Mouse (Mus musculus): ENCODE measurements around the gene Tmcc3. TPM values are rescaled to one million over a fixed set of nuclear protein-coding genes. Genes with fewer than 3 reads are reported as not detected.
A peak's percentile ranks its signal among the peaks of the same experiment; 100 is the strongest.

Tmcc3 gene
- total RNA-seq, 2 experiments from 2014 or later = 0.45 to 1.3 TPM

DNA sequence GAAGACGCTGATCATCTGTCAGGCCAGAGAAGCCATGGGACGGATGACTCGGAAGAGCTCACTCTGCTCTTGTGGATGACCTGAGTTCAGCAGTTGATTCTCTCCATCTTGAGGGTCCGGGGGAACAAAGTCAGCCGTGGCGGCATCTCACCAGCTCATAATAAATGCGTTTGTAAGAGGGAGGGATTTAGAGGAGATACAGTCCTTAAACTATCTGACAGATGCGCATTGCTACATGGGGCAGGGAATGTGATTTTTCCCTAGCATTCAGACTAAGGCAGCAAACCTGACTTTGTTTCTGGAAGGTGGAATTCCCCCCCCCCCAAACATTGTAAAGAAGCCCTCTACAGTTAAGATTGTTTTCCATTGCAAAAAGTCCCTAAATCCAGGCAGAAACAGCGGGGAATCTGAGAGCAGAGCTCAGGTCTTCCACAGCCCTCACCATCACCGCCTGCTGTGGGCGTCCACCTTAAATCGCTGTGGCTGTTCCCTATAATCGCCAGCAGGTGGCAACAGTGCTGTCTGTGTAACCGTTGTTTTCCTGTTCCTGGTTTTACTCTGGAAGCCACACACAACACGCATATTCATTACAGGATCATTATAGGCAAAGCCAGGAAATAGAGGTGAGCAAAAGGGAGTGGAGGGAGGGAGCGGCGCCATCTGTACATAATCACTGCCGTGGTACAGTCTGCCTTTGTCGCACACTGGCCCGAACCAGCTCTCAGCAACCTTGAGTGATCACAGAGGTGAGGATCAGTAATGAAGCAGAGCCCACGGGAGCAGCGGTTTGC, 96.8 kb downstream of the Tmcc3 start:
- ATAC-seq (replicated peaks; ENCODE audit: low FRiP score, poor library complexity, severe bottlenecking) = 0 out of 2 replicates have a peak, but pooled peaks have one; percentile 42

GRCm38 (mm10) chr10:94409661-94410060, 97.9 kb downstream of the Tmcc3 start:
- no peak for ATAC-seq (replicated peaks; ENCODE audit: low FRiP score, poor library complexity, severe bottlenecking)

DNA sequence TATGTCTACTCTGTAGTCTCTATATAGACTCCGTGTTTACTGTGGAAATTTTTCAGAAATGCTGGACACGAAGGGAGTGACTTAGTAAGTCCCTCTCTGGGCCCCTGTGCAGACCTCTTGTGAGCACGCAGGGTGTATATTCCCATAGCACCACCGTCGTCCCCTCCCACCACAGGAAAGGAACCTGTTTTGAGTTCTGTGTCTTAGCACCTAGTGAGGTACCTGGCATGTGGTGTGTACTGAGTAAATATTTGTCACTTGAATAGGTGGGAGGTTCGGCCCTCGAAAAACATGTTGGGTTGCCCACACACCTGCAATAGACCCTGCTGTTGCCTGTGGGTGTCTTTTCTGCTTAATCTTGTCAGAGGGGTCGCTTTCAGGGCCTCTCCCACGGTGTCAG, 99.8 kb downstream of the Tmcc3 start:
- ATAC-seq (replicated peaks; ENCODE audit: low FRiP score, poor library complexity, severe bottlenecking) = no peak

- ATAC-seq (replicated peaks; ENCODE audit: low FRiP score, poor library complexity, severe bottlenecking) = no peak
Observed at GRCm38 (mm10) chr10:94413770-94414651, 102.3 kb downstream of the Tmcc3 start.

DNA sequence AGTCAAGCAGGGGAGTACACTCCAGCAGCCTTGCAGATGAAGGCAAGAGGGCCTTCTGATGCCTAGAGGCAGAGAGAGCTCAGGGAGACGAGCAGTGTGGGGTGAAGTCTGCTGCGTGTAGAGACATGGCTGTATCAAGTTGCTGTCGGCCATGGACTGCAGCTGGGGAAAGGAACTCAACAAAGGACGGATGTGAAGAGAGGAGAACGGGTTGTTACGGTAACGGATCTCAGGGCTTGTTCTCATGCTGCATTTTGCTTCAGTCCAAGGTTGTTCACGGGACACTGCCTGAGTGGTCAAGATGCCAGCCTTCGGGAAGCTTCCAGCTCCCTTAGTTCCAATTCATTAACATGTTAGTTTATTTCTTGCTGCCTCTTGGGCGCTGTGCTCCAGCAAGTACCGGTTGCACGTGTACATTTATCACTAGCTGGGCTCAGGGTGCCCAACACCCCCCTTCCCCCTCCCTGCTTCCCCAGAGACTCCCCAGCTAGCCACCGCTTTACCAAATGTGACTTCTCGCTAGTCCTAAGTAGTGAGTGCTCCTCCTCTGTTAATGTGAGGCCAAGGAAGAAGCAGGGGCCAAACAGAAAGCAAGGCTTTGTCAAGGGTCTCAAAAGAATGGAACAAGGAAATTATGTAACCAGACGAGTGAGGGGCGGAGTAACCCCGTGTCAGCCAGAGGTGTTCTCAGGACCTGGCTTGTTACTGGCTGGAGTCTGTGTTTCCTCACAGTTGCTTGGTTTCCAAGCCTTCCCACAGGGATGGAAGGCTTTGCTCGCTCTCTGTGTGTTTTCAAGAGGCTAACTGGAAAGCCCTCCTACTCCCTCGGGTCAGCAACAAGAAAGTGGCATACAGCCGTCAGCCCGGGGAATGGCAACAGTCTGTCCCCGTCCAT, 104.4 kb downstream of the Tmcc3 start:
- ATAC-seq (replicated peaks; ENCODE audit: low FRiP score, poor library complexity, severe bottlenecking) = no peak

- no peak for ATAC-seq (replicated peaks; ENCODE audit: low FRiP score, poor library complexity, severe bottlenecking)
Observed at GRCm38 (mm10) chr10:94417643-94418042, 105.9 kb downstream of the Tmcc3 start.

GRCm38 (mm10) chr10:94426000-94426920, 114.5 kb downstream of the Tmcc3 start:
- no peak for ATAC-seq (replicated peaks; ENCODE audit: low FRiP score, poor library complexity, severe bottlenecking)

DNA sequence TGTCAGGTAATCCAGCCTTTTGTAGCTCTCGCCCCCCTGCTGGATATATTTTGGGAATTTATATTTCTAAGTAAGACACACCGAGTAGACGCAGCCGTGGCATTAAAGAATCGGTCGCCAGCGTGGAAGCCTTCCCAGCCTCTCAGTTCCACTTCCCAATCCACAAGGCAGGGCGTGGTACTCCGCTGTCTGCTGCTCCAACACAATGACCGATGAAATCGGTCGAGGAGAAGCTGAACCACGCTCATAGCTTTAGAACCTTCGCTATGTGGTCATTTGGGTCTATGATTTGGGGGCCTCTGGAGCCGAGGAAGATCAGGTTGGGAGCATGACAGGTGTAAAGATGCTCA, 115.1 kb downstream of the Tmcc3 start:
- no peak for ATAC-seq (replicated peaks; ENCODE audit: low FRiP score, poor library complexity, severe bottlenecking)

DNA sequence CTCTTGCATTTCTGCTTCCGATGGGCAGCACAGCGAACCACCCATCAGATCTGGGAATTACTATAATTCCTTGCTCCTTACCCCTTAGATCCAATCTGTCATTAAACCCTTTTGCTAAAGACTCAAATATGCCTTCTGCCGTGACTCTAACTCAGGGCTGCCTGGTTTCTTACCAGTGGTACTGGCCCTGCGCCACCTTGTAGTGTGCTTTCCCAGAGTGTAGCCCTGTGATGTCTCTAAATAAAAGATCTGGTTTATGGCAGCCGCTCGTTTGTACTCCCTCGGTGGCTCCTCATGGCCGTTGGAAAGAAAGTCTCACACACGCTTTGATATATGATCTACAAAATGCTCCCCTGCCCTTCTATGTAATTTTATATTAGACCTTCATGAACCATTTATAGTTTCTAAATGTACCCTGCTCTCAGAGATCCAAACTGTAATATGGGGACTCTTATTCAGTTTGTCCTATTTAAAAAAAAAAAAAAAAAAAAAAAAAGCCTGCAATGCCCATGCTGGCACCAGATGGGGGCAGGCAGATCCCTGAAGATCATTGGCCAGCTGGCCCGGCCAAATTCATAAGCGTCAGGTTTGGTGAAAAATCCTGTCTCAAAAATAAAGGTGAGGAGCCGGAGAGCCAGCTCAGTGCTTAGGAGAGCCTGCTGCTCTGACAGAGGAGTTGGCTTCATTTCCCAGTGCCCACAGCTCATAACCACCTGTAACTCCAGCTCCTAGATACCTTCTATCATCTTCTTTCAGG, 116.6 kb downstream of the Tmcc3 start:
- no peak for ATAC-seq (replicated peaks; ENCODE audit: low FRiP score, poor library complexity, severe bottlenecking)

DNA sequence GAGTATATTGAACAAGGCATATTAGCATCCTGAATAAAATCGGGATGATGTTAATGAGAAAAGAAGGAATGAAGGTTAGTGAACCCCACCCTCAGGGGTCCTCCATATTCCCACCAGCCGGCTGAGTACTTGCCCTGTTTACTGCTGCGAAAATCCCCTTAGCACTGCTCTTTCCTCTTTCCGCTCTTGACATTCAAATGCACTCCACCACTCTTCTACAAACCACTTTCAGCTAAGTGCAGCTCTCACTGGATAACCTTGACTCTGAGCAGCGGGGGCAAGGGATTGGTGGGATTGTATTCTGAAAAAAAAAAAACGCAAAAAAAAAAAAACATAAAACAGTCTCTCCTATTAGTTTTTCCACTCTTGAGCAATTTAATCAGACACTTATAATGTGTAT, 118.8 kb downstream of the Tmcc3 start:
- no peak for ATAC-seq (replicated peaks; ENCODE audit: low FRiP score, poor library complexity, severe bottlenecking)

- no peak for ATAC-seq (replicated peaks; ENCODE audit: low FRiP score, poor library complexity, severe bottlenecking)
Observed at GRCm38 (mm10) chr10:94432933-94433332, 121.2 kb downstream of the Tmcc3 start.

GRCm38 (mm10) chr10:94433901-94434300, 122.2 kb downstream of the Tmcc3 start:
- ATAC-seq (replicated peaks; ENCODE audit: low FRiP score, poor library complexity, severe bottlenecking) = no peak

- no peak for ATAC-seq (replicated peaks; ENCODE audit: low FRiP score, poor library complexity, severe bottlenecking)
Observed at GRCm38 (mm10) chr10:94442725-94443124, 131.0 kb downstream of the Tmcc3 start.

DNA sequence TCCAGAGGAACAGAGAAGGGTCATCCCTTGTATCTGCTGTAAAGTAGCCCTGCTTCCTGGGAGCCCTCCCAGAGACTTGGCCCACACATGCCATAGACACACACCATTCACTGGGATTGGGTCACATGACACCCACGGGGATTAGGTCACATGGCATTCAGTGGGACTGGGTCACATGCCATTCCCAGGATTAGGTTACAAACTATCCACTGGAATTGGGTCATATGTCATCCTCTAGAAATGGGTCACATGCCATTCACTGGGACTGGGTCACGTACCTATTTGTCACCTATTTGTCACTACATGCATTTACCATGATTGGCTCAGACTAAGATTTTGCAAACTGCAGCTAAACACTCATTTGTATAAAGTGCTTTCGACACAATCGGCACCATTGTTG, 131.7 kb downstream of the Tmcc3 start:
- no peak for ATAC-seq (replicated peaks; ENCODE audit: low FRiP score, poor library complexity, severe bottlenecking)

GRCm38 (mm10) chr10:94445192-94445591, 133.4 kb downstream of the Tmcc3 start:
- ATAC-seq (replicated peaks; ENCODE audit: low FRiP score, poor library complexity, severe bottlenecking) = no peak

DNA sequence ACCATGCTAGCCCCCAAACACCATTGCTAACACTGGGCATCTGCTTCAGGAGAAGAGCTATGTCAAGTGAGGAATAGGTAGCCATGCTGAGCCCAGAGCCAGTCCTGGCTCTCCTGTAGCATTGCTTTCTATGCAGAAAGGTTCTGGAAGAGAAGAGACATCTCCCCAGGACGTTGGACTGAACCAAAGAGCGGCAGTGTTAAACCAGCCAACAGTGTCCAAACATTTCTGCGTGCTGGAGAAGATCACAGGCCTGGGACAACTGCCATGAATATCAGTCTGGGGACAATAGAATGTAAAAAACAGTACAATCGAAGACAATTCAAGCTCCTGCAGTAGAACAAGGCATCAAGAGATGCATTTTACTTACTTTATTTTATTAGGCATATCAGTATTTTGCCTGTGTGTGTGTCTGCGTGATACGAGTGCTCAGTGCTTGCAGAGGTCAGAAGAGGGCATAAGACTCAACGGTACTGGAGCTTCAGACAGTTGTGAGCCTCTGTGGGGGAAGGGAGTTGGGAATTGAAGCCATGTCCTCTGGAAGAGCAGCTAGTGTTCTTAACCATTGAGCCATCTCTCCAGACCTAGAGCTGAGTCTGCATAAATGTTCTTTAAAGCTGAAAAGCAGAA, 134.7 kb downstream of the Tmcc3 start:
- no peak for ATAC-seq (replicated peaks; ENCODE audit: low FRiP score, poor library complexity, severe bottlenecking)

DNA sequence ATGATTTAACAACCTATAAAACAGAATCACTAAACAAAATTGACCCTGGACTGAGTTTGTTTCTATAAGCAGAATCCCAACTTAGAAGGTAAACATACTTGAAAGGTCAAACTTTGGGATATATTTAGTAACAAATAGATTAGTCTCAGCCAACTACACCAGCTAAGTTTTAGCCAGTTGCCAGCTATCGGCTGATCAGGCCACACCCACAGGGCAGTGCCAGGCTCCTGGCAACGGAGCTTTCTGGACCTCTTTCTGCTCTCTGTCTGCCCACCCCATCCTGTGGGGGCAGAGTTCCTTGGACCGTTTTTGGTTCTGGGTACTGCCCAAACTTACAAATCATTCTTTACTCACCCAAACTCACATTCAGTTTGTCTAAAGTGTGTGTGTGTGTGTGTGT, 137.9 kb downstream of the Tmcc3 start:
- no peak for ATAC-seq (replicated peaks; ENCODE audit: low FRiP score, poor library complexity, severe bottlenecking)

- no peak for ATAC-seq (replicated peaks; ENCODE audit: low FRiP score, poor library complexity, severe bottlenecking)
Observed at GRCm38 (mm10) chr10:94450781-94451180, 139.0 kb downstream of the Tmcc3 start.
